Mouse (Mus musculus): Measurements from ENCODE around the gene Tyro3.

DNA sequence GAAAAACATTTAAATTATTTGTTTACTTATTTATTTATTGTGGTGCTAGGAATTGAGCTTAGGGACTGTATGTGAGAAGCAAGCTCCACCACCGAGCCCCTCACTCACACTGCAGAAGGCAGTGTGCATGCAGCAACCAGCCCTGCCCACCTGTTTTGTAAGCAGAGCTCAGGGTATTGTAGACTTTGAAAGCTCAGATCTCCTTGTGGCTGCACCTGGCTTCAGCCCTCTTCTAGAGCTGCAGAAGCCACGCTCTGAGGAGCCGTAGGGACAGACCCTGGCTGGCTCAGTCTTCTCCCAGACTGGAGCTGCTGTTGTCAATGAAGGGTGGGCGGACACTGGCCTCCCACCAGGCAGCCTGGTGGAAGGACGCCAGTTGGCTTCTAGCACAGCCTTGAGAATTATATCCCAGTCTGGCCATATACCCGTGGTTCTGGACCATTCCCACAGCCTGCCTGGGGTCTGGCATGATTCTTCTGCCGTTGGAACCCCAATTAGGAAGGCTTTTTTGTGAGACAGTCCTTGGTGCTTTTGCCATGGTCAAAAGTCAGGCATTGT lies 16.9 kb downstream of the Tyro3 start:
- TF ChIP-seq POLR2A (IDR thresholded peaks at IDR 0.05; ENCODE audit: insufficient read length, low read depth), result no peak
- TF ChIP-seq TCF12 (IDR thresholded peaks at IDR 0.05; ENCODE audit: insufficient read depth, poor library complexity, severe bottlenecking), result no peak
- no peak for TF ChIP-seq E2F4 (IDR thresholded peaks at IDR 0.05; ENCODE audit: insufficient read depth)
- TF ChIP-seq MAX (IDR thresholded peaks at IDR 0.05; ENCODE audit: low read depth), result no peak
- no peak for TF ChIP-seq MYOD1 (IDR thresholded peaks at IDR 0.05; ENCODE audit: control insufficient read depth in 1 of 3, insufficient read length in 2 of 3, low read depth in 2 of 3)
- no peak for TF ChIP-seq CEBPB (IDR thresholded peaks at IDR 0.05; ENCODE audit: insufficient read depth, poor library complexity, severe bottlenecking)
- no peak for TF ChIP-seq POLR2AphosphoS2 (IDR thresholded peaks at IDR 0.05; ENCODE audit: insufficient read length, low read depth)
- no peak for TF ChIP-seq MYOG (IDR thresholded peaks at IDR 0.05; ENCODE audit: control insufficient read depth in 1 of 3, insufficient read depth in 1 of 3, insufficient read length in 2 of 3, low read depth in 2 of 3)
- TF ChIP-seq TCF3 (IDR thresholded peaks at IDR 0.05; ENCODE audit: insufficient read length, low read depth), result no peak
- no peak for TF ChIP-seq USF1 (IDR thresholded peaks at IDR 0.05; ENCODE audit: low read depth)
